Mouse (Mus musculus) Muller cell, postnatal 12 days (primary cell): ENCODE measurements around the gene Iqcf3.
A peak's percentile ranks its signal among the peaks of the same experiment; 100 is the strongest.
"Not testable (repeated sequence)": the region's sequence is repeated elsewhere in the genome, so short reads cannot be mapped to it uniquely, and the experiment has no call there.

Experiments used
- DNase-seq: peaks from one replicate; pipeline ENCODE4 v3.0.0-alpha.2; 2015; ENCODE audit errors: inconsistent ontology term

The Iqcf3 gene

GRCm38 (mm10) chr9:106509356-106509755 lies 52.1 kb downstream of the Iqcf3 start:
- no peak for DNase-seq

DNA sequence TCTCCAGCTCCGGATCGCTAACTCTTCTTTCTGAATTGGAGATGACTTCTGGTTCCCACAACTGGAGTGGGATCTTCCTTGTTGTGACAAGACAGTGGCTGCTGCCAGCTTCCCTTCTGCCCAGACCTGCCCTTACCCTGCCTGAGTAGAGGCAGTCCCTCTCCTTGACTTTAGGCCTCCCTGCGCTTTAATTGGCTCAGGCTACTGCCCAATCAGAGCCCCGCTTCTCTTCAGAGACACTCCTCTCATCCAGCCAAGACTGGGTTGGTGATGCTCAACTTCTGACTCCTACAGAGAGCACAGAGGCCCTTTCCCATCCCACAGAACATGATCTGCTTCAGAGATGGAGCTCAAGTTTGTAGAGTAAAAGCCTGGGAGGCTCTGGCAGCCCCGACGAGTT lies 57.2 kb downstream of the Iqcf3 start:
- DNase-seq, result no peak

DNA sequence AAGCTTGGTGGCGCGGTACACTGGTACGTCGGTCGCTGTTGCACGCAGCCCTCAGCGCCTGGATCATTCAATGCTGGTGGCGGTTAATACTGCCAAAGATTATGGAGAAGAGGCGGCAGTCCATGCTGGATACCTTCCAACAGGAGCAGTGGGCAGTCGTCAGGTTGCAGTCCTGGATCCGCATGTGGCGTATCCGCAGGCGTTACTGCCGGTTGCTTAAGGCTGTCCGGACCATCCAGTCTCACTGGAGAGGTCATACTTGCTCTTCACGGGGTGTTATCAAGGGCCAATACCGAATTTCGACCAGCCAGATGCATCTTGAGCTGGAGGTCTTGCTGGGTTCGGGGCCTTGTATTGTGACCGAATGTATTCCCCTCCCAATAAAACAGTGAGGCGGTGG lies 59.6 kb downstream of the Iqcf3 start:
- no peak for DNase-seq

DNA sequence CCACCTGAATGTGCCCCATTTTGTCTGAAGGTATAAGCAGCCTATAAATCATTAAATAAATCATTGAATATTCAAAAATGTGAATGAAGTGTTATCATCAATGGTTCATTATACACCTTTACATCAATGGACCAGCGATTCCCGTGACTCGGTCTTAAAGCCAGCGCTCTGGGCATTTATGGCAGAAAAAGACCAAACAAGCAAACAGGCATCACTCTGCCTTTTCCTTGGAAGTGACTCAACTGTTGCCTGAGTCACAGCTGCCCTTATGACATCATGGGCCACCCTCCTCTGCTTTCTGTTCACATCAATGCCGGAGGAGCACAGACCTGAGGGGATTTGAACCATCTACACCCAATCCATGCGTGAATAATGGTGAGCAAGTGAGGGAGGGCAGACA lies 61.8 kb downstream of the Iqcf3 start, which contains the start of gene Iqcf1:
Iqcf1 (plus strand) TSS at position 301 of the 400 bp plus-strand sequence.
- no peak for DNase-seq

- not testable (repeated sequence) for DNase-seq
These were observed 73.8 kb downstream of the Iqcf3 start for GRCm38 (mm10) chr9:106487602-106488001.

GRCm38 (mm10) chr9:106485076-106485475 lies 76.4 kb downstream of the Iqcf3 start:
- no peak for DNase-seq

DNA sequence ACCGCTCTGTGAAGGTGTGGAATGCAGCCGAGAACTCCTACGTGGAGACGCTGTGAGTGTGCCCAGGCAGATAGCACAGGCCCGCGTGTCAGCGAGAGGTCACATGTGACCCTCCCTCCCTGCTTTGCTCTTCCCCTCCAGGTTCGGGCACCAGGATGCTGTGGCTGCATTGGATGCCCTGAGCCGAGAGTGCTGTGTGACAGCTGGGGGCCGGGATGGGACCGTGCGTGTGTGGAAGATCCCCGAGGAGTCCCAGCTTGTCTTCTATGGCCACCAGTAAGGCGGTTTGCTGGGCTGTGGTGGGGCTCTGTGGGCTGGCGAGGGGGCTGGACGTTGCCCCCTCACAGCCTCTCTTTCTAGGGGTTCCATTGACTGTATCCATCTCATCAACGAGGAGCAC lies 77.8 kb downstream of the Iqcf3 start:
- DNase-seq, result no peak

GRCm38 (mm10) chr9:106483136-106483535 lies 78.3 kb downstream of the Iqcf3 start:
- DNase-seq, result no peak

GRCm38 (mm10) chr9:106482578-106483115 lies 78.8 kb downstream of the Iqcf3 start:
- DNase-seq, result no peak

DNA sequence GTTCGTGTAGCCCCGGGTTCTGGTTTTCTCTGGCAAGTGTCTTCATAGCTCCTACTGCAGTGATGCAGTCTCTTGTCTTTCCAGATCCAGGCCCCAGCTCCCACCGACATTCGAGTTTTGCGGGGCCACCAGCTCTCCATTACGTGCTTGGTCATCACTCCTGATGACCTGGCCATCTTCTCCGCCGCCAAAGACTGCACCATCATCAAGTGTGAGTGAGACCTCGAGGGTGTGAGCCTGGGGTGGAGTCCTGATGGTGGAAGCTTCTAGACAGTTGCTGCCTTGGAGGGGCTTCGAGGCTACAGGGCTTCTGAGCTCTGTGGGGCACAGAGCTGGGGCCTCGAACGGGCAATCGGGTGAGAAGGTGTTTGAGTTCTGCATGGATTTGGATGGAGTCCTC lies 79.8 kb downstream of the Iqcf3 start:
- DNase-seq, result no peak

DNA sequence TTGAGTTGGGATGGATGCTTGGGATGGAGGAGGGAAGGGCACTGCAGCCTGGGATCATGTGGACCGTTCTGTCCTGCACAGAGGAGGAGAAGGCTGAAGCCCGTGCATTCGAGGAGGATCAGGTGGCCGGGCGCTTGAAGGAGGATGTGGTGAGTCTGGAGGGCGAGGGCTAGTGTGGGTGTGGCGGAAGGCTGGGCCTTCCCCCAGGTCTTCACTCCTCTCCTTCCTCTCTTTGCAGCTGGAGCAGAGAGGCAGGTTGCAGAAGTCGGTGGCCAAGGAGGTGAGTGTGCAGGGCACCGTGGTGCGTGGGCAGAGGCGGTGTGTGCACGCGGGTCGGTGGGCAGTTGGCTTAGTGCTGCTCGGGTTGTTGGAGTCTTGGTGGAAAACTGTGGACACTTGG lies 80.4 kb downstream of the Iqcf3 start:
- DNase-seq, result no peak

GRCm38 (mm10) chr9:106480541-106480940 lies 80.9 kb downstream of the Iqcf3 start:
- DNase-seq, result no peak

DNA sequence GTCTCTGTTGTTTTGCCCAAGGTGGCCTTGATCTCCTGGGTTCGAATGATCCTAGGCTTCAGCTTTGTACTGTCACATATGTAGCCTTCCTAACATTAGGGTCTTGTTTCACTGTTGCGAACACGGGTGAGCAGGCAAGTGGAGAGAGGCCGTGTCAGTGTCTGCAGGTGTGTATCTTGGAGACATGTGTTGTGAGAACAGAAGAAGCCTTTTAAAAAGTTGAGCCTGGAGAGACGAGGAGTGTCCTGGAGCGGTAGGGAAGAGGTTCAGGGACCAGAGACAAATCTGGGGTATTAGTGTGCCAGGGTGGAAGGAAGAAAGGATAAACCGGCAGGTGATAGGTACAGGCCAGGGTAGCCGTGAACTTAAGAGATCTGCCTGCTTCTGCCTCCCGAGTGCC lies 83.3 kb downstream of the Iqcf3 start:
- no peak for DNase-seq

GRCm38 (mm10) chr9:106477649-106478048 lies 83.8 kb downstream of the Iqcf3 start:
- DNase-seq, result no peak

DNA sequence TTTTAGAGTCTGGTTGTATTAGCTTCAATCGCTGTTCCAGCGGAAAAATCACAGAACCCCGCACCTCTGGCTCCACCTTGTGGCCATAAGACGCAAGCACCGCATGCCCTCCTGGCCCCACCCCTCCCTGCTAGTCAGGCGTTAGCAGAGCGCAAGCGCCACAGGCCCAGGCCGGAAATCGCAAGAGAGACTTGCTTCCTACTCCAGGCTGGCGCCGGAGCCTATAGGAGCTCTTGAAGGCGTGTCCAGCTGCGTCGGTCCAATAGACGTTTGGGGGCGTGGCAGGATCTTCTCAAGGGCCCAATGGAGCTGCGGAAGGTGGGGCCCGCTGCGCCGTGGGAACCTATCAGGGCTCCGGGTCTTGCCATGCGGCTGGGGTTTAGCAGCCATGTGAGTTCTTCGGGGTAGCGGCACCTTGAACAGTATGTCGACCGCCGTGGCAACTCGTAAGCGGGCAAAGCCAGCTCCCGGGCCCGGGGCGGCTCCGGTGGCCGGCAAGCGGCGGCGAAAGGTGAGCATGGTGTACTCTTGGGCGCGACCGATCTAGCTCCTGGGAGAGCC lies 84.4 kb downstream of the Iqcf3 start, which contains the start of gene Parp3:
Parp3 (minus strand) TSS at position 26 of the 561 bp plus-strand sequence.
- peak; percentile 99 for DNase-seq

DNA sequence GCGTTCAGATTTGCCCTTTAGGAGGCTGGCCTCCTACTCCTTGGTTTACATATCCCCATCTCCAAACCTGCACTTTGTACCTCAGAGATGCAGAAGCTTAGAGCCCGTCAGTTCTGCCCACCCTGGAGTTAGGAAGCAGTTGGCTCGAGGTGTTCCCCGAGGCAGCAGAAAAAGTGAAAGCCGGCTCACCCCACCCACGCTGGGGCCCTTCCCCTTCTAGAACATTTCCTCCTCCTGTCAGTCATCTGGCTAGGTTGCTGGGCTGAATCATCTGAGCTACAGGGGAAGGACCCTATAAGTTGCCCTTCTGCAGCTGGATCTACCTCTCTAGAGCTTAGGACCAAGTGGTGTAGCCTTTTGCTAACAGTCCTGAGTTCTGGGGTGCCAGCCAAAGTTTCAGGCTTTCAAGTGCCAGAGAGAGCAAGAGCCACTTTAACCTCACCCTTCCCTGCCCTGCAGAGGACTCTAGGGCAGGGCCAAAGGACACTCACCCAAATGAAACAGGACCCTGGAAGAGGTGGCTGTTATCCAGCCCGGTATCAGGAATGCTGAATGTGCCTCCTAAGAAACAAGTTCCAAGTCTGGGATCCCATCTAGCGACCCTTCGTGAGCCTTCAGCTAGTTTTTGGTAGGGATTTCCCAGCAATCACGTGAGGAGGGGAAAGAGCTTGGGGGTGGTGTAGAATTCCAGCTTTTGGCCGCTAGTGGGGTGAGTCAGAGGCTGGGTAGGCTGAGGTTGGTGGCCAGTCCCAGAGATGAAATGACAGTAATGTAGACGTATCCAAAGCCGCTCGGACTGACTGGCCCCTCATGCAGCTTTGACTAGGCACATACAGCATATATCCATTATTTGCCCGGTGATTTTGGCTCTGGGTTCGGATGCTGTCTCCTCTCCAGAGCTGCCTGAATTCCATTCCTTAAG lies 85.2 kb downstream of the Iqcf3 start:
- peak; percentile 82 for DNase-seq

- no peak for DNase-seq
These were observed 85.8 kb downstream of the Iqcf3 start, which contains the start of gene Rrp9 for GRCm38 (mm10) chr9:106475663-106476001. Gene Rrp9, plus strand, starts transcription at chr9:106475963.

DNA sequence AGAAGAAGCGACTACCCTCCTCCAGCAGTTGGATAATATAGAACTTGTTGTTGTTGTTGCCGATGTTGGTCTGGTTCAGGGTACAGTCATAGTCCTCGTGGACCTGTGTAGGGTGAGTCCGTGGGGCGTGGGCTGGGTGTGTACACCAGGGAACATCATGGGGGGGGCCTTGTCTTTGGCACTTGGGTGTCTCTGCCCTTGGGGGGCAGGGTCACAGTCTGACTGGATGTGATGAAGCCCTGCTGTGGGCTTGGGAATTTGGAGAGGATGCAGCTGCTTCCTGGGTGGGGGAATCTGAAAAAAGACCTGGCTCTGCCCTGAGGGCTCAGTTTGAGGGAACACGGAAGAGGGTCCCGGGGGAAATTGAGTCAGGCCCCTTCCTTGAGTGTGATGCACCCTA lies 86.4 kb downstream of the Iqcf3 start:
- DNase-seq, result no peak

GRCm38 (mm10) chr9:106474456-106474855 lies 87.0 kb downstream of the Iqcf3 start:
- peak; percentile 80 for DNase-seq

GRCm38 (mm10) chr9:106473753-106474105 lies 87.7 kb downstream of the Iqcf3 start:
- no peak for DNase-seq

- DNase-seq, result no peak
These were observed 88.2 kb downstream of the Iqcf3 start for GRCm38 (mm10) chr9:106473081-106473752.

GRCm38 (mm10) chr9:106472321-106472720 lies 89.1 kb downstream of the Iqcf3 start:
- peak; percentile 55 for DNase-seq
